Mouse (Mus musculus): ENCODE measurements at regions not wholly inside any gene's neighbourhood (a gene's known extent, or its start where the extent isn't known, plus 50 kb on each side); places are given as distances from the start of the nearest gene placed in this dataset.

DNA sequence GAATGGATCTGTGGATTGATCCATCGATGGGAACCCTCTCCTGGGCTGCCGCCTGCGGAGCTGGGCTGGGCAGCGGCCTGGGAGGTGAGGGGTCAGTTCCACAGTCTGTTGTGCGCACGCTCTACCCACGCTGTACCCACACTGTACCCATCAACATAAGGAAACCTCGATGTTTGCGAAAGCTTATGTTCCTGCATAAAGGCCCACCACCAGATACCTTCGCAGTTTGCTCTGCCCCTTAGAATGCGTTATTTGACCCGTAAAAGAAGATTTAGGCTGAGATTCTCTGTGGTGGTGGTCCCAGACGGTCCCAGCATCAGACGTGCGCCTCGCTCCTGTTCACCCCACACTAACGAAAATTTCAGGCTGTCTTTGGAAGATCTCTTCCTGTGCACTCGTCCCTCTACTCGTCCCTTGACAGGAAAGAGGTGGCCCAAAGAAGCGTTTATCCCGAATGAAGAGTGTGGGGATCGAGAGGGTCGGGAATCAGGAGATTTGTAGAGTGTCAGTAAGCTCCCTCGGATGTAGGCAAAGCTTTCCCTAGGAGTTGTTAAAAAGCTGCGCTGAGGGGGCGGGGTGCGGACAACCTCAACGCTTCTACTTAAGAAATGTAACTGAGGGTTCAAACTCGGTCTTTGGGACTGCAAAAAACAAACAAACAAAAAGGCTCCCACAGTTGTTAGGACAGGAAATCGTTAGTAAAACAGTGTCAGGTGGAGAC, 123.9 kb downstream of the Tmem161b start:
- no peak for ATAC-seq

DNA sequence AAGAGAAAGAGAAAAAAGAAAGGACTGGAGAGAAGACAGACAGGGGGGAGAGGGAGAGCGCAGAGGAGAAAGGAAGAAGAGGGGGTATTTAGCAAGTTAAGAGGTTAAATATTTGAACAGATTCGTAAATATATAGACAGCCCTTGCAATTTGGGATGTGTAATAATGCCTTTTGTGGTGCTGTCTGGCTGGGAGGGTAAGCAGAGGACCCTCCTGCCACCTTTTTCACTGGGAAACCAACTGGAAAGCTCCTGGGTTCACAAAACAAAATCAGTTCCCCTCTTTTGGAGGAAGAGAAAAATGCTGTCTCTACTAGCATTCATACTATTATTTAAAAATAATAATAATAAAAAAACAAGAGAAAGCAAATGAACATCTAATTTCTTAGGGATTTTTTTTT, 124.5 kb downstream of the Tmem161b start:
- peak overlapping the region; percentile 98 for H3K27ac ChIP-seq
- TF ChIP-seq CTCF (IDR thresholded peaks at IDR 0.05; ENCODE audit: low read depth): no peak
- H3K27me3 ChIP-seq (ENCODE audit: insufficient read depth, low read length): no peaks in the 10 kb centered on the region
- no peaks in the 10 kb centered on the region for H3K36me3 ChIP-seq (ENCODE audit: insufficient read depth, low read length)
- H3K4me1 ChIP-seq (ENCODE audit: insufficient read depth, low read length): peaks cover 29% of the 10 kb centered on the region; the same call in 1 of the 2 replicates
- no peaks in the 10 kb centered on the region for H3K9me3 ChIP-seq (ENCODE audit: low read length)
- no peak for ATAC-seq
- 3% methylated on average over 2 of the region's 2 CpGs for WGBS
- peak overlapping the region; percentile 72 for H3K9ac ChIP-seq (replicated peaks; ENCODE audit: low read length)
- peak overlapping the region; percentile 95 for H3K4me2 ChIP-seq (ENCODE audit: low read depth, low read length)
- peak; percentile 34 for DNase-seq (ENCODE audit: low spot score)
- peak overlapping the region; percentile 27 for H3K4me3 ChIP-seq (ENCODE audit: low read length)

More for the DNA sequence above, 123.9 kb downstream of the Tmem161b start:
- Histone ChIP-seq H3K4me2 (ENCODE audit: low read depth, low read length) (peak overlapping the region; percentile 95), H3K9ac (replicated peaks; ENCODE audit: low read length) (peak overlapping the region; percentile 72), H3K4me1 (ENCODE audit: insufficient read depth, low read length) (peaks cover 29% of the 10 kb centered on the region; the same call in 1 of the 2 replicates), H3K4me3 (ENCODE audit: low read length) (peak overlapping the region; percentile 27), H3K27ac (peak overlapping the region; percentile 98), H3K9me3 (ENCODE audit: low read length) (no peaks in the 10 kb centered on the region), H3K36me3 (ENCODE audit: insufficient read depth, low read length) (no peaks in the 10 kb centered on the region), H3K27me3 (ENCODE audit: insufficient read depth, low read length) (no peaks in the 10 kb centered on the region)
- peak; percentile 70 for DNase-seq (ENCODE audit: low spot score)
- no peak for TF ChIP-seq CTCF (IDR thresholded peaks at IDR 0.05; ENCODE audit: low read depth)
- 3% methylated on average over 30 of the region's 30 CpGs for WGBS

DNA sequence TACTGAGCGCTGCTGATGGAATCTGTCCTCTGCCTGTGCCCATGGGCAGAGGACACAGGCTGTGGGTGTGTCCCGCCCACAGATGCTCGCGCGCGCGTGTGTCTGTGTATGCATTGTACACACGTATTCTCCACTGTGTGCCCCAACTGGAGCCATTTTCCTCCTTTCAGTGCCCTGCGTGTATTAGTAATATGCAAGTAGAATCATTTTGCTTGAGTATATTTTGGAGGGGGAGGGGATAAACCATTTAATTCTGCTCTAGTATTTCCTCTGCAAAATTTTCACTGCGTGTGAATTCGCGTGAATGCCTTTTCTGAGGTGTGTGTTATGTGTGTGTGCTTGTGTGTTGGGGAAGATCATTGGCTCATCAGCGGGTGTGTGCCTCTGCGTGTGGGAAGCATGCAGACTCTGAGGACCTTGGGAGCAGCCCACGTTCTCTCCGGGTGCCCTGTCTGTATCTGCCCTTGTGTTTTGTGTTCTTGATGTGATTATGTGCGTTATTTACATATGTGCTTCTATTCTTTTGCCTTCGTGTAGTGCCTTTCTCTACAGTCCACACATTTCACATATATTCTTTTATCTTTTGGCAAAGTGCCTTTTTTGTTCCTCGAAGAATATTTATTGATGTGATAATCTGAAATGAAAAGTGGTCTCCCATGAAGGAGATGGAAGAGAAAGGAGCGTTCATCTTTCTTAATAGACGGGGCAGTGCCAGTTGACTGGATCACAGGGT, 125.3 kb downstream of the Tmem161b start:
- 1% methylated on average over 21 of the region's 21 CpGs for WGBS
- Histone ChIP-seq H3K9me3 (ENCODE audit: low read length) (no peaks in the 10 kb centered on the region), H3K4me2 (ENCODE audit: low read depth, low read length) (peak overlapping the region; percentile 95), H3K27ac (peak overlapping the region; percentile 98), H3K36me3 (ENCODE audit: insufficient read depth, low read length) (no peaks in the 10 kb centered on the region), H3K27me3 (ENCODE audit: insufficient read depth, low read length) (no peaks in the 10 kb centered on the region), H3K9ac (replicated peaks; ENCODE audit: low read length) (peak overlapping the region; percentile 72), H3K4me1 (ENCODE audit: insufficient read depth, low read length) (peaks cover 26% of the 10 kb centered on the region; the same call in 1 of the 2 replicates), H3K4me3 (ENCODE audit: low read length) (peak overlapping the region; percentile 50)
- DNase-seq (ENCODE audit: low spot score) (peak; percentile 80), ATAC-seq (peak; percentile 39)
- TF ChIP-seq CTCF (IDR thresholded peaks at IDR 0.05; ENCODE audit: low read depth): no peak

DNA sequence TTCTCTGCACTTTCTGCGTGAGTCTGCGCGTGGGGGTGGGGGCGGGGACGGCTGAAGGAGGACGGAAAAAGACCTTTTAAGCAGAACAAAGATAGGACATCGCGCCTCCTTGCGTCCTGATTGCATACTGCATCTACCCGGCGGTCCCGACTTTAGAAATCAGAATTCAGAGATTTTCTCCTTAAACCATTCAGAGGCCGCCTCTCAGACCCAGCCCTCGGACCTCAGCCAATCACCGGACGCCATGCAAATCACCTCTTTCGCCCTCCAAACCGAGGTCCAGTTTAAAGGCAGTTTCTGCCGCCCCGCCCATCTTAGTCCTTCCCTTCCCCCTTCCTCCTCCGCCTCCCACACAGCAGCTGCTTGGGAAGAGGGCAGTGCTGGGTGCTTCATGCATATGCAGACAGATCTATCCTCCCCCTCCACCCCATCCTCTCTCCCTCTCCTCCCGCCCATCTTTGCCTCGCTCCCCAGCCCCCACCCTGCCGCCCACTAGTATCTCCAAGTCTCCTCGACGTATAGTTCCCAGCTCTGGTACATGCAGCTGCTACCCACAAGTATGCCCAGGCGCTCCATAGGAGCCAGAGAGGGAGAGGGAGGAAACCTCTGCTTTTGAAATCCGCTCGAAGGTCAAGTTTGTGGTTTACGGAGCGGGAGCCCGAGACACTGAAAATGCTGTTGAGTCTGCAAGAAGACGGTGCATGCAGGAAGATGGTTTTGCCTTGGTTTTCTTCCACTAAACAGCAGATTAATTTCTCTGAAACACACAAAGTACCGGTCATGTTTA, 126.0 kb downstream of the Tmem161b start:
- Histone ChIP-seq H3K36me3 (ENCODE audit: insufficient read depth, low read length) (no peaks in the 10 kb centered on the region), H3K4me2 (ENCODE audit: low read depth, low read length) (peak overlapping the region; percentile 95), H3K9me3 (ENCODE audit: low read length) (no peaks in the 10 kb centered on the region), H3K4me1 (ENCODE audit: insufficient read depth, low read length) (peaks cover 26% of the 10 kb centered on the region; the same call in 1 of the 2 replicates), H3K4me3 (ENCODE audit: low read length) (peak overlapping the region; percentile 50), H3K27ac (peak overlapping the region; percentile 98), H3K9ac (replicated peaks; ENCODE audit: low read length) (peak overlapping the region; percentile 84), H3K27me3 (ENCODE audit: insufficient read depth, low read length) (no peaks in the 10 kb centered on the region)
- ATAC-seq: peak; percentile 98
- peak; percentile 85 for TF ChIP-seq CTCF (IDR thresholded peaks at IDR 0.05; ENCODE audit: low read depth)
- WGBS: under 1% methylated on average over 34 of the region's 34 CpGs
- peak; percentile 99 for DNase-seq (ENCODE audit: low spot score)

DNA sequence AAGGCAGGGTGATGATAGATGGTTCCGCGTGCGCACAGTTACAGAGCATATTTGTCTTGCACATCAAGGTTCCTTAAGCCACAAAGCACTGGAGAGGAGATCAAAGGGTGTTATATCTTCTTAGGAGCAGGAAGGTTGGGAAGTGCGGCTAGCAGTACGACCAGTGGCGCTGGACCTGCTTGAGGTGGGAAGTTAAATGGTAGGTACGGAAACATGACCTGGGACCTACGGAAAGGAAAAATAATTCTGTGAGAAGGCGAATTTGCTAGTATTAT, 126.5 kb downstream of the Tmem161b start:
- no peaks in the 10 kb centered on the region for H3K9me3 ChIP-seq (ENCODE audit: low read length)
- H3K4me3 ChIP-seq (ENCODE audit: low read length): peak overlapping the region; percentile 50
- H3K27ac ChIP-seq: peak overlapping the region; percentile 98
- no peaks in the 10 kb centered on the region for H3K36me3 ChIP-seq (ENCODE audit: insufficient read depth, low read length)
- peaks cover 26% of the 10 kb centered on the region; the same call in 1 of the 2 replicates for H3K4me1 ChIP-seq (ENCODE audit: insufficient read depth, low read length)
- no peak for TF ChIP-seq CTCF (IDR thresholded peaks at IDR 0.05; ENCODE audit: low read depth)
- ATAC-seq (no peak), DNase-seq (ENCODE audit: low spot score) (no peak)
- no peaks in the 10 kb centered on the region for H3K27me3 ChIP-seq (ENCODE audit: insufficient read depth, low read length)
- under 1% methylated on average over 9 of the region's 9 CpGs for WGBS
- peak overlapping the region; percentile 95 for H3K4me2 ChIP-seq (ENCODE audit: low read depth, low read length)
- H3K9ac ChIP-seq (replicated peaks; ENCODE audit: low read length): peak overlapping the region; percentile 84

DNA sequence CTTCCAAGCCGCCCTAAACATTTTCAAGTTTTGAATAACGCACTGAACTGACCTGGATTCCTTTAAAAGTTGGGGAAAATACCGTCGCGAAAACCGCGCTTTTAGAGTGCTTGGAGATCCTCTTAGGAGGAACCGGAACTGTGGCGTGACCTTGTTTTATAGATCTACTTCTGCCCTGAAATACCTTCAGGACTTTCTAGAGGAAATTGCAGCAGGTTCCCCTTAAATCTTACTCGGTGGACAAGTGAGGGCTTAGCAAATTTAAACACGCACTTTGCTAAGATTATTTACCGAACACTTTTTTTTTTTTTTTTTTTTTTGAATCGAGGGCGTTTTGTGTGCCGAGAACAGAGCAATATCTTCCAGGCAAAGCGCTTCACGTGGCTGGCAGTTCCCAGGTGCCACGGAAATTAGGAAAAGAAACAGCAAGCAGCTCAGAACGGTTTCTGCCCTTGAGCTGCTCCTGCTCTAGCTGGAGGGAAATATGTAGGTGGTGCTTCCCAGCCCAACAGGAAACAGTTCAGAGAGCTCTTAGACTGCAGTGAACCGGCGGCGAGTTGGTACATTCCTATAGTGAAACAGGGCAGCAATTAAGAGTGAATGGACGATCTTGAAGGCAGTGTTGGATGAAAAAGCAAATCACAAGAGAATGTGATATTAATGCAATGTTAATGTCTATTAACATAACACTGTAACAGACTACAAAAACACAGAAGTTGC, 127.1 kb downstream of the Tmem161b start:
- ATAC-seq (no peak), DNase-seq (ENCODE audit: low spot score) (peak; percentile 85)
- H3K27me3 ChIP-seq (ENCODE audit: insufficient read depth, low read length): no peaks in the 10 kb centered on the region
- H3K9me3 ChIP-seq (ENCODE audit: low read length): no peaks in the 10 kb centered on the region
- H3K4me2 ChIP-seq (ENCODE audit: low read depth, low read length): peak overlapping the region; percentile 95
- no peaks in the 10 kb centered on the region for H3K36me3 ChIP-seq (ENCODE audit: insufficient read depth, low read length)
- peak overlapping the region; percentile 84 for H3K9ac ChIP-seq (replicated peaks; ENCODE audit: low read length)
- peak overlapping the region; percentile 50 for H3K4me3 ChIP-seq (ENCODE audit: low read length)
- peaks cover 26% of the 10 kb centered on the region; the same call in 1 of the 2 replicates for H3K4me1 ChIP-seq (ENCODE audit: insufficient read depth, low read length)
- no peak for TF ChIP-seq CTCF (IDR thresholded peaks at IDR 0.05; ENCODE audit: low read depth)
- WGBS: under 1% methylated on average over 23 of the region's 23 CpGs
- peak overlapping the region; percentile 98 for H3K27ac ChIP-seq

All from hindbrain, postnatal 0 days (tissue).